Mouse (Mus musculus) urinary bladder, postnatal 10 days (tissue): ENCODE results near the gene Tmc4.
"Not testable (repeated sequence)": the region's sequence is repeated elsewhere in the genome, so short reads cannot be mapped to it uniquely, and the experiment has no call there.

Experiments used
- DNase-seq: peaks from one replicate; pipeline ENCODE4 v3.0.0; 2022; ENCODE audit warnings: low spot score

The Tmc4 gene

GRCm38 (mm10) chr7:3677342-3677741, at the start of gene Tmc4:
Tmc4 (minus strand) TSS chr7:3677553.
- DNase-seq, result no peak

DNA sequence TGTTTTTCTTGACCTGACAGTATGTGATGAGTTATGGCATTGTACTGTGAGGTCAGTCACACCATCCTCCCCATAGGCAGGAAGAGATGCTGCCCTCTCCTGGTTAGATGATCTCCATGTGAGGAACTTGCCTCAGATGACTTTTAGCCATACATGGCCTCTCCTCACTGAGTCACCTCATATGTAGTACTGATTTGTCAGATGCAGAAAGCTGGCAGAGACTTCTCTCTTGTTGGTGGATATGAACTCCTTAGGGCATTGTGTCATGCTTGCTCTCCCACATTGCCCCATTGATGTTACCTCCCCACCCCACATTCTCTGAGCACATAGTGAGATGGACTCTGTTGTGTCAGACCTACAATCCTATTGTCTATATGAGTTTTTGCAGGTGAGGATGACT, 48.1 kb upstream of the Tmc4 start:
- not testable (repeated sequence) for DNase-seq

- not testable (repeated sequence) for DNase-seq
Measured at GRCm38 (mm10) chr7:3720268-3720667, 42.9 kb upstream of the Tmc4 start, which contains the start of gene Pirb. Pirb (minus strand) TSS chr7:3720391.

DNA sequence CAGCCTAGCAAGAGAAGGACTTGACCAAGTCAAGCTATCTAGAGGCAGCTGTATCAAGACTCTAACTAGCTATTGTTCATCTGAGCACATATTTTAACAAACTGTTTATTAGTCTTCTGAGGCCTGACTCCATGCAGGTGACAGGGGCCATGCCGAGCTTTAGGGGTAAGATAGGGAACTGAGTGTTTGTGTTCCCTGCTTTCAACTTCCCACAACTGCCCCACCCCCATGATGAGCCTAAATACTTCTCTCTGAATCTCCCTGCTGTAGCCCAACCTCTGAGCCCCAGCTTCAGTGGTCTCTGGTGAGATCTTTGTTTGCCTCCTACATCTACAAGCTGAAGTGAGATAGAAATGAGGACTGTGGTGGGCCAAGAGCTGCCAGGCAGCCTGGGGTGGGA, 37.9 kb upstream of the Tmc4 start:
- DNase-seq, result no peak

GRCm38 (mm10) chr7:3712264-3712942, 35.0 kb upstream of the Tmc4 start:
- no peak for DNase-seq

GRCm38 (mm10) chr7:3709000-3709399, 31.6 kb upstream of the Tmc4 start:
- DNase-seq, result no peak

DNA sequence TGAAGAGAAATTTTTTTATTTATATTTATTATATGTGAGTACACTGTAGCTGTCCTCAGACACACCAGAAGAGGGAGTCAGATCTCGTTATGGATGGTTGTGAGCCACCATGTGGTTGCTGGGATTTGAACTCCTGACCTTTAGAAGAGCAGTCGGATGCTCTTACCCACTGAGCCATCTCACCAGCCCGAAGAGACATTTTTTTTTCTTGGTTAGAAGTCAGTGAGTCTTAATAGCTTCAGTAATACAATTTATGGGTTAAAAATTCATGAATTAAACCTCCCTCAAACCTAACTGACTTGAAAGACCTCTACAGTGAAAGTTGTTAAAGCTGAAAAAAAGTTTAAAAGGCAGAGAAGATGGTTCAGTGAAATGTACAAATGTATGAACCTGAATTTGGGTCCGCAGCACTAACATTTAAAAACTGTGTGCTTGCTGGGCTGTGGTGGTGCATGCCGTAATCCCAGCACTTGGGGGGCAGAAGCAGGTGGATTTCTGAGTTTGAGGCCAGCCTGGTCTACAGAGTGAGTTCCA, 31.2 kb upstream of the Tmc4 start:
- DNase-seq, result not testable (repeated sequence)

GRCm38 (mm10) chr7:3707568-3708413, 30.4 kb upstream of the Tmc4 start:
- DNase-seq, result no peak

DNA sequence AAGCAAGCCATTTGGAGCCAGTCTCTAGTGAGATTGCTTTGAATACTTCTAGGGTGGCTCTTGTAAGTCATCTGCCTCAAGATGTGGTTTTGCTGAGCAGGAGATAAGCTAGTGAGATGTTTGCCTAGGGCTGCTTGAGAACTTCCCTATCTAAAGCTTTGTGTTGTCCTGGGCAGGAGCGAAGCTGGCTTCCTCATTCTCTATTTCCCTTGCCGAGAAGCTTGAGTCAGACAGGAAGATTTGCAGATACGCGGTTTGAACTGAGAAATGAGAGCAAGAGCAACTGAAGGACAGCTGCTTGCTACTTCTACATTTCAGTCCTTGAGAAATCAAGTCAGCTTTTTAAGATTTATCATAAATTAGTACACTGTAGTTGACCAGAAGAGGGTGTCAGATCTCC, 29.7 kb upstream of the Tmc4 start:
- DNase-seq, result no peak

DNA sequence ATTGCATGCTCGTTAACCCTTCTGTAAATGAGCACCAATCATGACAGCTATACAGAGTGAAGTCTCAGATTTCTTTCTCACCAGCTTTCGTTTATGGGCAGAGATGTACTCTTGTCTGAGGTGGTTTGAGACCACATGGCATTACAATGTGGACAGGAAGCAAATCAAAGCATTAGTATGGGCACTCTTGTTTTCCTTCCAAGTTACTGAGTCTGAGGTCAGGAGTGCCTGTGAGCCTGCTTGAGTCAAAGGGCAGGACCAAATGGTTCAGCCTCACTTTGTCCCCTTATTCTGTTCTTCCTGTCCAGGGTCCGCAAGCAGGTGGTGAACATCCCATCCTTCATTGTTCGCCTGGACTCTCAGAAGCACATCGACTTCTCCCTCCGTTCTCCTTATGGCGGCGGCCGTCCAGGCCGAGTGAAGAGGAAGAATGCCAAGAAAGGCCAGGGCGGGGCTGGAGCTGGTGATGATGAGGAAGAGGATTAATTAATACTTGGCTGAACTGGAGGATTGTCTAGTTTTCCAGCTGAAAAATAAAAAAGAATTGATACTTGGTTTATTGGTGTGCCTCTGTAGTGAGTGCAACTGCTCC, 29.1 kb upstream of the Tmc4 start:
- DNase-seq, result no peak

DNA sequence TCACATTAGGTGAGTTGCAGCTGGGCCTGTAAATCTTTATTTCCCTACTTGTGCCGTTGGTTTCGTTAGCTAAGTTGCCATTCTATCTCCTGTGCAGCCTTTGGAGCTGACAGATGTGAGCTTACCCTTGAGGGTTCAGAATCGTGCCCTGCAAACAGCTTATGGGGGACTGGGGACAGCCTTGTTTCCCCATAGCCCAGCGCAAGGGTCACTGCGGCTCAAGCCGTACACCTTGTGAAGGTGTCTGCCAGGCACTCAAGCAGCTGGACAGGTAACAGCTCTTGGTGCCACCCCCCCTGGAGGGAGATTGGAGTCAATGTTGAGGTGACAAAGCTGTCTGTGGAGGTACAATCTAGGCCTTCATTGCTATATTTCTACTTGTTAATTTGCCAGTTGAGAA, 28.6 kb upstream of the Tmc4 start:
- no peak for DNase-seq

GRCm38 (mm10) chr7:3705461-3705860, 28.1 kb upstream of the Tmc4 start:
- DNase-seq, result not testable (repeated sequence)

- no peak for DNase-seq
Measured at GRCm38 (mm10) chr7:3704475-3704874, 27.1 kb upstream of the Tmc4 start.

DNA sequence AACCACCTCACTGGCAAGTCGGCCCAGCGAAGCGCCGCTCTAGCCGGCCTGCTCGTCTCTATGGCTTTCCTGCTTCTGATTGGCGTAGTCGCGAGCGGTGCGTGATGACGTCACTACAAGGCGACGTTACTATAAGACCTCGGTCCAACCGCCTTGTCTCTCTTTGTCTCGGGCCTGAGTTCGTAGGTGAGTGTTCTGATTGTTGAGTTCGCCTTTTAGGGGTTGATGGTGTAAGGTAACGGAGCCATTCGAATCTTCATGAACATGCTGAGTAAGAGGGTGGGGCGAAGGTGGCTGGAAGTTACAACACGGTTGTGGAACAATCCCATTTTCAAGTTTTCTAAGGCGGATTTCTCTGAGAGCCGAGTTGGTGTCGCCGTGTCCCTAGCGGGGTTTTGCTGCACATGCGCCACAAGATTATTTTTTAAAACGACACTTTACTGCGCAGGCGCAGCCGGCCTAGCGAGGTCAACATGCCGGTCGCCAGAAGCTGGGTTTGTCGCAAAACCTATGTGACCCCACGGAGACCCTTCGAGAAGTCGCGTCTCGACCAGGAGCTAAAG, 26.6 kb upstream of the Tmc4 start, which contains the start of gene Rps9:
Gene Rps9 (plus strand): TSS at position 115 of the 563 bp plus-strand sequence.
- peak; percentile 88 for DNase-seq

- DNase-seq, result no peak
Measured at GRCm38 (mm10) chr7:3703148-3703878, 26.0 kb upstream of the Tmc4 start.

- no peak for DNase-seq
Measured at GRCm38 (mm10) chr7:3698471-3698870, 21.1 kb upstream of the Tmc4 start.

DNA sequence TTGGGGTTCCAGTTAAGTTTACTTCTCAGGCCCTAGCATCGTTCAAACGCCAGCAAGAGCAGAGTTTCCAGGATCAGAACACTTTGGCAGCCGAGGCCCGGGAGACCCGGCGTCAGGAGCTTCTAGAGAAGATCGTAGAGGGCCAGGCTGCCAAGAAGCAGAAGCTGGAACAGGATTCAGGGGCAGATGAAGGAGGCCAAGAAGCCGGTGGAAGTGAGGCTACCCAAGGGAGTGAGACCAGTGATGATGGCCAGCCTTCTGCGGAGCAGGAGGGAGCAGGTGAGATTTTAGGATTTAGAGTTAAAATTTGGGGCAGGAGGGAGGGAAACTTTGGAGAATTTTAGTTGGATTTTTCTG, 17.6 kb upstream of the Tmc4 start:
- DNase-seq, result not testable (repeated sequence)

DNA sequence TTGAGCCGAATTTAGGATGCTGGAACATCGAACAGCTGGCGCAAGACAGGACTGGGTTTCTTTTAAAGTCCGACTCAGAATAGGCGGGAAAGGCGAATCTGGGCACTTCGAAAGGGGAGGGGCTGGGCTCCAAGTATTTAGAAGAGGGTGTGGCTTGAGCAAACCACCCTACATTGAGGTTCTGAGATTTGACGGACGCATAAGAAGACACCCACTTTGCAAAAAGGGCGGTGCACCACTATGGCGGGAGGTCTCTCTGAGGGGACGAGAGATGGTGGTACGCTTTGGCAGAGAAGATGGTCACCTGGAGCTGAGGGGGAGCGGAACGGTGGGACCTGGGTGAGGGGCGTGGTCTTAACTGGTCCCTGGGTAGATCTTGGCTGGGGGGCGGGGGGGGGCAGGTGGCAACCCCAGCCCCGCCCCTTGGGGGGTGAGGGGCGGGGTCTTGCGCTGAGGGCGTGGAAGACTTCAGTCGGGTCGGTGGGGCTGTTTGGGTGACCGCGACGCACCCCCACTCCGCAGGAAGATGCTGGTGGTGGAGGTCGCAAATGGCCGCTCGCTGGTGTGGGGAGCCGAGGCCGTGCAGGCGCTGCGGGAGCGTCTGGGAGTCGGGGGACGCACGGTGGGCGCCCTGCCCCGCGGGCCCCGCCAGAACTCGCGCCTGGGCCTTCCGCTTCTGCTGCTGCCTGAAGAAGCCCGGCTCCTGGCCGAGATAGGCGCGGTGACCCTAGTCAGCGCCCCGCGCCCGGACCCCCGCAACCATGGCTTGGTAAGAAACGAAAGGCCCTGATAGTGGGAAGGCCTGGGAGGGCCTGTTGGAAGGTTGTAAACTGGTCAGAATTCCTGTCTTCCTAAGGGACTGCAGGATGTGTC, 17.0 kb upstream of the Tmc4 start:
- no peak for DNase-seq

DNA sequence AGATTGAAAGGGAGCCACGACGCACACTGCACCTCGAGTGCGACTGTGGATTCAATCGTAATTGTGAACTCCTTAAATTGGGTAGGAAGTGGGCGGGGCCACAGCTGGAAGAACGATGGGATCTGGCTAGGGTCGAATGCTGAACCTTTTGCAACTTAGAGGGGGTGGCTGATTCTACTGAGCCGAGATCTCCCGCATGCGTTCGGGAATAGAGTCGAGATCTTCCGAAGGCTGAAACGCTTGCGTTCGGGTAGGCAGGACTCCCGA, 16.4 kb upstream of the Tmc4 start:
- no peak for DNase-seq

DNA sequence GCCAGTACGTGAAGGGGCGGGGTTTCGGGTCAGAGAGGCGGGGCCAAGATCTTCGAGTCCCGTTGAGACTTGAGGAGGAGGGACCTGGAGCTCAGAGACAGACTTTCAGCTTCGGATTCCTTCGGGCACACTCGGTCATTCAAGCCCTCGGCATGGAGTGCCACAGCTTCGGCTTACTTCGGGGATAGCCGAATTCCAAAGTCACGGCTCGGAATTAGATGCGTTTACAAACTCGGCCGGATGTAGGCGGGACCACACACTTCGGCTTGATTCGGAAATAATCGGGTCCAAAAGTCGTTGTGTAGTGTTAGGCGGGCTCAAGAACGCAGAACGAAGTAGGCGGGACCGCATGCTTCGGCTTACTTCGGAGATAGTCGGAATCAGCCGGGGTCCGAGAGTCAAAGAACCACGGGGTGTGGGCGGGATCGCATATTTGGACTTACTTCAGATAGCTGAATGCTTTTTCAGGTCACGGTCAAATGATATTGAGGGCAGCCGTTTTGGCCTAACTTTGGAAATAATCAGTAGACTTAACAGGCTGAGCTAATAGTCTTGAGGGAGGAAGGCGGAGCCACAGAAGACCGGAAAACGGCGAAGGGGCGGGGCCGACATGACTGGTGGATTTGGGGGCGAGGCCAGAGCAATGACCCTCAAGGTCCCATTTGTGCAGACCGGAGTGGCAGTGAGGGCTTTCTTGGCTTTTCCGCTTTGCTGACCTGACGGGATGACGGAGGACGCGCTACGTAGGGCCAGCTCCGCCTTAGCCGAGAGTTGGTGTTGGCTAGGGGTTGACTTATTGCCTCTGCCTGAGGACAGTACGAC, 15.8 kb upstream of the Tmc4 start, which contains the start of gene Mboat7:
Gene Mboat7 (minus strand): TSS at position 537 of the 822 bp plus-strand sequence.
- DNase-seq, result peak; percentile 82
